Mouse (Mus musculus) lung, embryonic 14.5 days (tissue): ENCODE results near the gene Lmod3. TPM values are rescaled to one million over a fixed set of nuclear protein-coding genes. Genes with fewer than 3 reads are reported as not detected.

ENCODE experiments used
- ATAC-seq: fragments of 200-750 bp; cut with Nextera tagmentation; 2 replicates; pipeline ENCODE4 v1.8.0; 2017; ENCODE audit warnings: mild to moderate bottlenecking, moderate TSS enrichment, moderate library complexity; ENCODE audit not compliant: insufficient read depth
- DNase-seq: peaks from one replicate; pipeline ENCODE4 v3.0.0-alpha.2; 2015
- H3K27ac ChIP-seq: fragments of 300-500 bp; sonication (generic); 2 replicates; pipeline ENCODE4 v1.5.1; 2014; ENCODE audit warnings: low read depth, mild to moderate bottlenecking, moderate library complexity
- H3K27me3 ChIP-seq: fragments of 300-500 bp; sonication (generic); 2 replicates; pipeline ENCODE4 v1.6.1; 2014; ENCODE audit warnings: low read length, control low read depth; ENCODE audit not compliant: insufficient read depth
- H3K36me3 ChIP-seq: fragments of 300-500 bp; sonication (generic); 2 replicates; pipeline ENCODE4 v1.6.1; 2014; ENCODE audit warnings: control low read depth; ENCODE audit not compliant: insufficient read depth
- H3K4me1 ChIP-seq: fragments of 300-500 bp; sonication (generic); 2 replicates; pipeline ENCODE4 v1.6.1; 2014; ENCODE audit warnings: antibody characterized with exemption, control low read depth; ENCODE audit not compliant: insufficient read depth
- H3K4me2 ChIP-seq: fragments of 300-500 bp; sonication (generic); 2 replicates; pipeline ENCODE4 v1.6.1; 2014; ENCODE audit warnings: mild to moderate bottlenecking
- H3K4me3 ChIP-seq: fragments of 300-500 bp; sonication (generic); 2 replicates; pipeline ENCODE4 v1.5.1; 2014; ENCODE audit warnings: low read depth, low read length
- H3K9ac ChIP-seq: fragments of 300-500 bp; sonication (generic); 2 replicates; pipeline ENCODE4 v1.6.1; 2014
- H3K9me3 ChIP-seq: fragments of 300-500 bp; sonication (generic); 2 replicates; pipeline ENCODE4 v1.6.1; 2016; ENCODE audit warnings: low read depth, low read length, control low read depth
- CTCF ChIP-seq: IDR thresholded peaks from 2 replicates; pipeline ENCODE4 v1.5.1; 2016; ENCODE audit warnings: antibody characterized with exemption, low read depth
- WGBS: fragments of 180-500 bp; shearing (Covaris S2); extraction: QIAGEN DNeasy Blood & Tissue Kit; methylation state at CpG from one replicate; pipeline ENCODE4 v1.1.7; 2014; 5-methylcytosine and 5-hydroxymethylcytosine counted together
- polyA plus RNA-seq: library from polyadenylated mRNA; unstranded; fragments of >200 nt; fragmentation: Nextera tagmentation; extraction: Ambion mirVana; gene quantifications from 2 replicates; pipeline ENCODE4 v1.2.1, GENCODE M21; 2014

Gene Lmod3
- polyA plus RNA-seq, 1 experiment from 2014 or later: 0.11 TPM

- H3K27me3 ChIP-seq: no peaks in the 10 kb centered on the region
- no peak overlapping the region for H3K4me3 ChIP-seq
- H3K4me2 ChIP-seq: no peak overlapping the region
- no peak overlapping the region for H3K9ac ChIP-seq
- no peak for DNase-seq
- ATAC-seq: no peak
- H3K4me1 ChIP-seq: no peaks in the 10 kb centered on the region
- H3K27ac ChIP-seq: no peak overlapping the region
- H3K9me3 ChIP-seq: no peaks in the 10 kb centered on the region
- 47% methylated on average over 1 of the region's 1 CpGs for WGBS
- no peak for TF ChIP-seq CTCF
- H3K36me3 ChIP-seq: peaks cover 9% of the 10 kb centered on the region; the same call in 1 of the 2 replicates
Measured at GRCm38 (mm10) chr6:97226083-97226491, 26.5 kb downstream of the Lmod3 start.

- ATAC-seq (no peak), DNase-seq (no peak)
- no peak for TF ChIP-seq CTCF
- Histone ChIP-seq H3K27ac (no peak overlapping the region), H3K9me3 (no peaks in the 10 kb centered on the region), H3K4me2 (no peak overlapping the region), H3K4me1 (no peaks in the 10 kb centered on the region), H3K36me3 (0 out of 2 replicates have a peak, but pooled peaks cover 1% of the 10 kb centered on the region), H3K27me3 (no peaks in the 10 kb centered on the region), H3K9ac (no peak overlapping the region), H3K4me3 (no peak overlapping the region)
- 91% methylated on average over 8 of the region's 8 CpGs for WGBS
Measured at GRCm38 (mm10) chr6:97224505-97224904, 28.1 kb downstream of the Lmod3 start.

- H3K9me3 ChIP-seq: no peaks in the 10 kb centered on the region
- H3K27ac ChIP-seq: no peak overlapping the region
- no peak for TF ChIP-seq CTCF
- ATAC-seq: no peak
- H3K36me3 ChIP-seq: no peaks in the 10 kb centered on the region
- H3K4me3 ChIP-seq: no peak overlapping the region
- H3K4me1 ChIP-seq: no peaks in the 10 kb centered on the region
- no peak for DNase-seq
- H3K27me3 ChIP-seq: no peaks in the 10 kb centered on the region
- no peak overlapping the region for H3K4me2 ChIP-seq
- H3K9ac ChIP-seq: no peak overlapping the region
- 77% methylated on average over 4 of the region's 4 CpGs for WGBS
Measured at GRCm38 (mm10) chr6:97223566-97223965, 29.0 kb downstream of the Lmod3 start.

DNA sequence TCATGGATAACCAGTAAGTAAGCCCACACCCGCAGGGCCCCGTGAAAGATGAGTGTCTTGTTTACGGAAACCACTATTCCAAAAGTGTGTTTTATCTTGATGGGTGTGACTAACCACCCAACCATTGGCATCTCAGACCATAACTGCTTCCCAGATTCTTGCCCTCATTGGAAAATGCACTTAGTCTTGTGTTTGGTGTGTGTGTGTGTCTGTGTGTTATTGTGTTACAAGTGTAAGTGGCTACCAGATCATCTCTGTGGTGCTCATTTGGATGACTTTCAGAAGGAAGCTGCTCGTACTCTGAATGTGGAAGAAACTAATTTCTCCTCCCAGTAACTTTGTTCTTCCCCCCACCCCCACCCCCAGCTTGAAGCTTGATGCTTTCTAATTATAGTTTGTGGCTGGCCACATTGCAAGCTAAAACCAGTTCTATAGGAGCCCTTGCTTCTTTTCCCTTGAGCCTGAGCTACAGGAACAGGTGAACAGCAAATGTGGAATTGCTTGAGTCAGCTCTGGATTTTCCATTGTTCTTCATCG lies 29.6 kb downstream of the Lmod3 start:
- Histone ChIP-seq H3K9me3 (no peaks in the 10 kb centered on the region), H3K4me1 (no peaks in the 10 kb centered on the region), H3K27me3 (no peaks in the 10 kb centered on the region), H3K9ac (no peak overlapping the region), H3K4me2 (no peak overlapping the region), H3K4me3 (no peak overlapping the region), H3K27ac (no peak overlapping the region), H3K36me3 (no peaks in the 10 kb centered on the region)
- TF ChIP-seq CTCF: no peak
- ATAC-seq: no peak
- DNase-seq: no peak
- 46% methylated on average over 5 of the region's 5 CpGs for WGBS

DNA sequence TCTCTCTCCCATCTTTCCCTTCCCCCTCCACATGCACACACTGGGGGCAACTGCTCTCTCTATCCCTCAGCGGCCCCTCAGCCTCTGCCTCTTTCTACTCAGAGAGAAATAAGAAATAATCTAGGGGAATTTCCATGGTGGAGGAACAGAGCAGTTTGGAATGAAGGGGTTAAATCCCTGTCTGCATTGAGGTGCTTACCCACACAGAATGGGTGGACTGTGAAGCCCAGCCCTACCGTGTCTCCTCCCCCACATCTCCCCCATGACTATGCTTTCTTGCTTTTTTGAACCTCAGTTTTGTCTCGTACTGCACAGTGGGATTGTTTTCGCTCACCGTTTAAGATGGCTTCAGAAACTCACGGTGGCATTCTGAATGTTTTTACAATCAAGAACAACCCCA lies 30.2 kb downstream of the Lmod3 start:
- WGBS: 49% methylated on average over 6 of the region's 6 CpGs
- ATAC-seq (no peak), DNase-seq (no peak)
- H3K27me3 ChIP-seq: no peaks in the 10 kb centered on the region
- H3K27ac ChIP-seq: no peak overlapping the region
- TF ChIP-seq CTCF: no peak
- no peak overlapping the region for H3K4me2 ChIP-seq
- H3K4me1 ChIP-seq: no peaks in the 10 kb centered on the region
- H3K9ac ChIP-seq: no peak overlapping the region
- H3K9me3 ChIP-seq: no peaks in the 10 kb centered on the region
- no peak overlapping the region for H3K4me3 ChIP-seq
- H3K36me3 ChIP-seq: no peaks in the 10 kb centered on the region

DNA sequence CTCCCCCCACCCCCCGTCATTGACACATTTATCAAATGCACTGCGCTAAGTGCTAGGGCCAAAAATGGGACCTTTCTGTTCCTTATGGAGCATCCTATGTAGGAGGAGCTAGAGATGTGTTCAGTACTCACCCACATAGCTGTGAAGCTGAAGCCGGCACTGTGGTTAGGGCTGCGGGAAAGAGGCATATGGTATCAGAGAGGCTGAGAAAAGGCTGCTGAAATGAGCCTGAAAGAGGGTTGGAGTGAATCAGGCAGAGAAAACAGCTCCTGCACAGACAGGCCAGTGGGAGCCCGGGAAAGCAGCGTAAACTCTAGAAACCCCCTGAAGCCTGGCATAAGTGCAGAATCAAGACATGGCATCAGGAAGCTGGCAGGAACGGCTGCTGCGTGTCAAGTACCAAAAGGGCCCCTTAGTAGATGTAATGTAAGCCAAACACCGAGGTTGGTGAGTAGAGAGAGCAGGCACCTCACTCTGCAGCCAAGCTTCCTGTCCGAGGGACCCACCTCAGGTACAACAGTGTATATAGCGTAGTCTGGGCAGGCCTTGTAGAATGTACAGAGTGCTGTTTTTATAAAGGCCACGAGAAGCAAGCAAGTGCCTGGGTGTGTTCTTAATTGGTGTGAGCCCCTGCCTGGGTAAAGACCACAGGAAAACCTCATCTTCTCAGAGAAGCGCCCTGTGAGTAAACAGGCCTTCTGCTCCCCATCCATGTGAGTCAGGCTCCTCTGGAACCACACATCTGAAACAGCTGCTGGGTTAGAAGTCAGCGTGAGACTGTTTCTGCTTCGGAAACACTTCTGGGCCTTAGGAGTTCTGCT lies 31.1 kb downstream of the Lmod3 start:
- H3K27me3 ChIP-seq: no peaks in the 10 kb centered on the region
- no peaks in the 10 kb centered on the region for H3K9me3 ChIP-seq
- H3K4me1 ChIP-seq: no peaks in the 10 kb centered on the region
- WGBS: 59% methylated on average over 15 of the region's 15 CpGs
- H3K4me3 ChIP-seq: no peak overlapping the region
- H3K27ac ChIP-seq: no peak overlapping the region
- TF ChIP-seq CTCF: no peak
- no peak overlapping the region for H3K4me2 ChIP-seq
- H3K9ac ChIP-seq: no peak overlapping the region
- DNase-seq: no peak
- peak; percentile 24; the same call in 1 of the 2 replicates for ATAC-seq
- no peaks in the 10 kb centered on the region for H3K36me3 ChIP-seq

- TF ChIP-seq CTCF: no peak
- H3K4me1 ChIP-seq: no peaks in the 10 kb centered on the region
- H3K4me3 ChIP-seq: no peak overlapping the region
- no peaks in the 10 kb centered on the region for H3K27me3 ChIP-seq
- H3K36me3 ChIP-seq: no peaks in the 10 kb centered on the region
- H3K9me3 ChIP-seq: no peaks in the 10 kb centered on the region
- no peak overlapping the region for H3K9ac ChIP-seq
- no peak overlapping the region for H3K27ac ChIP-seq
- 51% methylated on average over 5 of the region's 5 CpGs for WGBS
- H3K4me2 ChIP-seq: no peak overlapping the region
- DNase-seq (no peak), ATAC-seq (no peak)
Measured at GRCm38 (mm10) chr6:97220672-97221071, 31.9 kb downstream of the Lmod3 start.
